Mouse (Mus musculus) forebrain, embryonic 14.5 days (tissue): ENCODE measurements at regions not wholly inside any gene's neighbourhood (a gene's known extent, or its start where the extent isn't known, plus 50 kb on each side); places are given as distances from the start of the nearest gene placed in this dataset.

Source experiments
- ATAC-seq: fragments of 200-750 bp; cut with Nextera tagmentation; 2 replicates; pipeline ENCODE4 v1.8.0; 2017; ENCODE audit warnings: mild to moderate bottlenecking, moderate library complexity
- DNase-seq: peaks from one replicate; pipeline ENCODE4 v3.0.0-alpha.2; 2015; ENCODE audit warnings: low spot score
- H3K27ac ChIP-seq: fragments of 300-500 bp; sonication (generic); 2 replicates; pipeline ENCODE4 v1.5.1; 2014; ENCODE audit warnings: low read depth, mild to moderate bottlenecking, control low read depth, low read length, moderate library complexity
- H3K27me3 ChIP-seq: fragments of 300-500 bp; sonication (generic); replicated peaks from 2 replicates; pipeline ENCODE4 v1.6.1; 2014; ENCODE audit warnings: low read length, control low read depth, mixed read lengths; ENCODE audit not compliant: control insufficient read depth, insufficient read depth
- H3K36me3 ChIP-seq: fragments of 300-500 bp; sonication (generic); 2 replicates; pipeline ENCODE4 v1.6.1; 2014; ENCODE audit warnings: low read length, control low read depth; ENCODE audit not compliant: control insufficient read depth, insufficient read depth
- H3K4me1 ChIP-seq: fragments of 300-500 bp; sonication (generic); 2 replicates; pipeline ENCODE4 v1.6.1; 2014; ENCODE audit warnings: antibody characterized with exemption, low read length, control low read depth; ENCODE audit not compliant: control insufficient read depth, insufficient read depth
- H3K4me2 ChIP-seq: fragments of 300-500 bp; sonication (generic); 2 replicates; pipeline ENCODE4 v1.6.1; 2014; ENCODE audit warnings: mild to moderate bottlenecking, control low read depth, low read length
- H3K4me3 ChIP-seq: fragments of 300-500 bp; sonication (generic); 2 replicates; pipeline ENCODE4 v1.5.1; 2014; ENCODE audit warnings: low read depth, low read length, control low read depth
- H3K9ac ChIP-seq: fragments of 300-500 bp; sonication (generic); 2 replicates; pipeline ENCODE4 v1.6.1; 2014; ENCODE audit warnings: mild to moderate bottlenecking, low read length, control low read depth, moderate library complexity
- H3K9me3 ChIP-seq: fragments of 300-500 bp; sonication (generic); replicated peaks from 2 replicates; pipeline ENCODE4 v1.6.1; 2016; ENCODE audit warnings: low read length, control low read depth, mixed read lengths; ENCODE audit not compliant: control insufficient read depth
- WGBS: fragments of 180-500 bp; shearing (Covaris S2); extraction: QIAGEN DNeasy Blood & Tissue Kit; methylation state at CpG from one replicate; pipeline ENCODE4 v1.1.7; 2014; 5-methylcytosine and 5-hydroxymethylcytosine counted together

DNA sequence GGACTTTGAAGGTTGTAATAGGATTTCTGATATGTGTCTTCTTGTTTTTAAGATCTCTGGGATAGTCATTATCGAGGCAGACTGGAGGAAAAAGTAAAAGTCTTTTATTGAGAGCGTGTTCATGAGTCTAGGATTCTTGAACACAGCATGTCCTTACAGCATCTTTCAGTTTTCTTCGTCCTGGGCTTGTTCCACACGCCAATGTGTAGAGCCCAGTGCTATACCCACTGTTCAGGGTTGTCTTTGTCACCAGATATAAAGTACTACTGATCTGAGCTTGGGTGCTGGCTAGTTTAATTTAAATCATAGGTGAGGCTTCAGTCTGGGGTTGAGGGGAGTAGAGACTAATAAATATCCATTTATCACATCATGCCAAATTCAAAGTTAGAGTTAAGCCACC, 65.5 kb upstream of the Otx2 start:
- peaks cover 27% of the 10 kb centered on the region for H3K27me3 ChIP-seq
- H3K4me1 ChIP-seq, result peaks cover 4% of the 10 kb centered on the region
- no peak overlapping the region for H3K4me2 ChIP-seq
- H3K36me3 ChIP-seq, result no peaks in the 10 kb centered on the region
- no peaks in the 10 kb centered on the region for H3K9me3 ChIP-seq
- no peak overlapping the region for H3K4me3 ChIP-seq
- H3K27ac ChIP-seq, result no peak overlapping the region
- DNase-seq (no peak), ATAC-seq (no peak)
- WGBS, result 46% methylated on average over 4 of the region's 4 CpGs
- no peak overlapping the region for H3K9ac ChIP-seq

DNA sequence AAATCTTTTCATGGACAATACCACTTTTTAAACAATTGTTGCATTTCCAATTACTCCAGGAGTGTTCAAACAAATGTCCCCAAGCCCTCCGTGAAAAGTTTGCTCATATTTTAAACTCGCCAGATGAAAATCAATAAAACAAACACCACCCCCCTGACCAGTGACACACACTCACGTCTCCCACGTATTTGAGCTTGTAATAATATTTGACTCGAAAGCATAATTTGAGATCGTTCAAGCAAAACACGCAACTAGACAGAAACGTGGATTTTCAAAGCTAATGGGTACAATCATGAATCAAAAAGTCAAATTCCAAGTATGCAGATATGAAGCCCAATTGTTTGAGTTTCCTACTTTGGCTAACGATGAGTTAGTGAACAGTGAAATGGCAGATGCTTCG, 65.0 kb upstream of the Otx2 start:
- H3K4me3 ChIP-seq, result no peak overlapping the region
- H3K9ac ChIP-seq, result no peak overlapping the region
- WGBS, result 21% methylated on average over 10 of the region's 10 CpGs
- no peaks in the 10 kb centered on the region for H3K36me3 ChIP-seq
- no peak overlapping the region for H3K27ac ChIP-seq
- H3K4me2 ChIP-seq, result peak overlapping the region; percentile 24; the same call in 1 of the 2 replicates
- DNase-seq (no peak), ATAC-seq (no peak)
- no peaks in the 10 kb centered on the region for H3K9me3 ChIP-seq
- peaks cover 27% of the 10 kb centered on the region for H3K27me3 ChIP-seq
- peaks cover 4% of the 10 kb centered on the region for H3K4me1 ChIP-seq

DNA sequence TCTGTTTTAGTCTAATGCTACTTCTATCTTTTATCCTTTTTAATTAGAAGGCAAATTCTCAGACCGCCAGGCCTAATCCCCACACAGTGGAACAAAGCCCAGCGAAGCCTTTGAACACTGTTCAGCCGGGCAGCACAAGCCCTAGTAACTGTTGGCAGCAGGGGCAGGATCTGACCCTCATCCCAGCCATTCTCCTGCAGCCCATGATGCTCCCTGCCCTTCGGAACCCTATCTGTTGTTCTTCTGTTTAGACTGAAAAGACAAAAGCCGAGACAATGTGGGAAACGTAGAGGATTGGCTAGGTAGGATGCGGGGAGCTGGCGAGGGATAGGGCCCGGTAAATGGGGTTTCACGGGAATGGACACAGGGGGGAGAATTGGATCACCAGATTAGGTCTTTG, 64.6 kb upstream of the Otx2 start:
- 4% methylated on average over 10 of the region's 10 CpGs for WGBS

DNA sequence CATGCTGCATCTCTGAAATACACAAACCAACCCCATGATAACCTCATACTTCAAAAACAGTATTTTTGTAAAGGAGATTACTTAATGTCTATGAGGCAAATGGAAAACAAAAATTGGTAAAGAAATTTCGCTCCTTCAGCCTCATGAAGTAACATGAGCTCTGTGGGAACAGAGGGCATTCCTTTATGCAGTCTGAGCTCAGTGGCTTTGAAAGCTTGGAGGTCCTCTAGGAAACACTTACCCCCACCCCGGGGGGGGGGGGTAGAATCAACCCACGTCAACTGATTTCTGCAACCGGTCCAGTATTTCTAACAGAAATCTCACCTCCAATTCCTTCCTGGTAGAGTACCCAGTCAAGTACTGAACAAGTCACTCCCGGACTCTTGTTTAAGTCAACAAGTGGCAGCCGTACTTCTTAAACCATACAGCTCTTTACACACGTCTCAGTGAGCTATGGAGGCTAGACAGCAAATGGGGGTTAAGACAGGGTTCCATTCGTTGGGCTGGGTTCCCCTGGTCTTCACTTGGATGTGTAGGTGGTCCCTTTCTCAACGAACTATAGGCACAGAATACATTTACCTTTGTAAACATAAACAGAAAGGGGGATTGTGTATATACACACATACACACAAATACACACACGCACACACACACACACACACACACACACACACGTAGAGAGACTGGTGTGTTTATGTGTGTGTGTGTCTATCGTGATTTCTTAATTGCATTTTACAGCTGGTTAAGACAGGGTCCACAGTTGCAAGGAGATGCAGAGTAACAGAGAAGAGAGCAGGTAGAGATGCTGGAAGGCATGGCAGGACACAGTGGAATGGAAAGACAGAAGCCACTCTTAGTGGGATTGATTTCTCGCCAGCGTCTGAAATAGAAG, 63.6 kb upstream of the Otx2 start:
- Histone ChIP-seq H3K27me3 (peaks cover 27% of the 10 kb centered on the region), H3K4me1 (peaks cover 4% of the 10 kb centered on the region), H3K27ac (peak overlapping the region; percentile 11; the same call in 1 of the 2 replicates), H3K4me3 (no peak overlapping the region), H3K9me3 (no peaks in the 10 kb centered on the region), H3K36me3 (no peaks in the 10 kb centered on the region), H3K9ac (no peak overlapping the region), H3K4me2 (no peak overlapping the region)
- WGBS, result 16% methylated on average over 14 of the region's 14 CpGs
- ATAC-seq (no peak), DNase-seq (peak; percentile 19)

More for the DNA sequence above, 64.6 kb upstream of the Otx2 start:
- no peaks in the 10 kb centered on the region for H3K36me3 ChIP-seq
- no peaks in the 10 kb centered on the region for H3K9me3 ChIP-seq
- H3K4me1 ChIP-seq, result peaks cover 4% of the 10 kb centered on the region
- H3K27me3 ChIP-seq, result peaks cover 27% of the 10 kb centered on the region
- ATAC-seq (peak; percentile 76), DNase-seq (peak; percentile 72)
- peak overlapping the region; percentile 24; the same call in 1 of the 2 replicates for H3K4me2 ChIP-seq
- H3K9ac ChIP-seq, result no peak overlapping the region
- H3K27ac ChIP-seq, result no peak overlapping the region
- H3K4me3 ChIP-seq, result no peak overlapping the region

DNA sequence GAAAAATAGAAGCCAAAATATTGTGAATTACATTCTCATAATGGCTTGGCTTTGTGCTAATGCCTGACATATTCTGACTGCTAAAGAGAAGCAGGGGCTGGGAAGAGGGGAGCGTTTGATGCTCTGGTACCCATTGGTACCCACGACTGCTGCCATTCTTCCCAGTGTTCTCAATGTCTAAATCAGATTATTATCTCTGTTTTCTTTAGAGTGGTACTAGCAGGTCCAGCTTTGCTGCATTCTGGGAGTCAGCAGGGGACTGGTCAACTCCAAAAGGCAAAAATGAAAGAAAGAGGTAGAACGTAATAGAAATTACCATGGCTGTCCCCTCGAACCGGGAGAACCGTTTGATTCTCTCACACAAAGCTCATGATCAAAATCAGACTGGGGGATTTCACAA, 62.6 kb upstream of the Otx2 start:
- DNase-seq, result no peak
- no peak for ATAC-seq
- no peak overlapping the region for H3K4me2 ChIP-seq
- H3K9me3 ChIP-seq, result no peaks in the 10 kb centered on the region
- no peaks in the 10 kb centered on the region for H3K36me3 ChIP-seq
- 29% methylated on average over 6 of the region's 6 CpGs for WGBS
- no peak overlapping the region for H3K9ac ChIP-seq
- no peak overlapping the region; the same call in 1 of the 2 replicates for H3K27ac ChIP-seq
- H3K27me3 ChIP-seq, result peaks cover 24% of the 10 kb centered on the region
- H3K4me3 ChIP-seq, result no peak overlapping the region
- H3K4me1 ChIP-seq, result peaks cover 4% of the 10 kb centered on the region

DNA sequence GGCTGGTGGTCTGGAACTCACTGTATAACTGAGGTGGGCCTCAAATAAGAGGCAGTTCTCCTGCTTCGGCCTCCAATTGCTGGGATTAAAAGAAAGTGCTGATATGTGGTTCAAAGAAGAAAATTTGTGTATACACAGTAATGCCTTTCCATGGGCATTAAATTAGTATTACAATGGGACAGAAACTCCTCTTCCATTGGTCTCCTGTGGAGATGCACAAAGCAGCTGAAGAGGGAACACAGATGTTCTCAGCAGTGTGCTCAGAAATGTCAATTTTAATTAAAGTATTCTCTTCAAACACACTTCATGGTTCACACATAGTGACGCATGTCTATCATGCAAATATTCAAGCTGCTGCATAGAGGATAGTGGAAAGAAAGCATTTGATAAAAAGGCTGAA, 56.4 kb upstream of the Otx2 start:
- Histone ChIP-seq H3K4me3 (no peak overlapping the region), H3K9me3 (no peaks in the 10 kb centered on the region), H3K27me3 (no peaks in the 10 kb centered on the region), H3K27ac (no peak overlapping the region), H3K9ac (no peak overlapping the region), H3K4me2 (no peak overlapping the region), H3K4me1 (no peaks in the 10 kb centered on the region), H3K36me3 (no peaks in the 10 kb centered on the region)
- ATAC-seq, result no peak
- DNase-seq, result no peak
- 53% methylated on average over 2 of the region's 2 CpGs for WGBS
